Mouse (Mus musculus) layer of hippocampus, postnatal 14 days (tissue): ENCODE measurements around the gene Hoxa5. TPM values are rescaled to one million over a fixed set of nuclear protein-coding genes. Genes with fewer than 3 reads are reported as not detected.
A peak's percentile ranks its signal among the peaks of the same experiment; 100 is the strongest.

Experiments
- DNase-seq, 2 experiments: peaks; one replicate each; pipeline ENCODE4 v3.0.0; 2021 to 2022; ENCODE audit warnings: low spot score in 2 of 2, mixed read lengths in 1 of 2
- total RNA-seq, 2 experiments: library from RNA; stranded (reverse); gene quantifications; 2 replicates each; pipeline ENCODE4 v1.2.3; 2021

The Hoxa5 gene
- total RNA-seq, 2 experiments from 2014 or later, result not detected

GRCm38 (mm10) chr6:52240389-52241000 is 36.1 kb upstream of the Hoxa5 start, which contains the start of gene Hoxa10:
Gene Hoxa10, minus strand, starts transcription at chr6:52240854.
- peak in 1 of 2 experiments; percentile 60 for DNase-seq

GRCm38 (mm10) chr6:52239625-52240388 is 35.4 kb upstream of the Hoxa5 start:
- DNase-seq, result no peak

- DNase-seq, result no peak
Observed at GRCm38 (mm10) chr6:52238976-52239375, 34.6 kb upstream of the Hoxa5 start.

- no peak for DNase-seq
Observed at GRCm38 (mm10) chr6:52238155-52238545, 33.8 kb upstream of the Hoxa5 start.

- no peak for DNase-seq
Observed at GRCm38 (mm10) chr6:52237346-52238154, 33.2 kb upstream of the Hoxa5 start.

- no peak for DNase-seq
Observed at GRCm38 (mm10) chr6:52236806-52237205, 32.4 kb upstream of the Hoxa5 start.

- no peak for DNase-seq
Observed at GRCm38 (mm10) chr6:52235866-52236265, 31.5 kb upstream of the Hoxa5 start.

- DNase-seq, result no peak
Observed at GRCm38 (mm10) chr6:52235267-52235666, 30.9 kb upstream of the Hoxa5 start.

GRCm38 (mm10) chr6:52234428-52235140 is 30.2 kb upstream of the Hoxa5 start:
- DNase-seq, result no peak

GRCm38 (mm10) chr6:52233546-52234427 is 29.4 kb upstream of the Hoxa5 start:
- DNase-seq, result no peak

GRCm38 (mm10) chr6:52232984-52233545 is 28.7 kb upstream of the Hoxa5 start:
- no peak for DNase-seq

- DNase-seq, result no peak
Observed at GRCm38 (mm10) chr6:52232568-52232965, 28.2 kb upstream of the Hoxa5 start.

- no peak for DNase-seq
Observed at GRCm38 (mm10) chr6:52231885-52232567, 27.6 kb upstream of the Hoxa5 start.

- DNase-seq, result no peak
Observed at GRCm38 (mm10) chr6:52230516-52231165, 26.3 kb upstream of the Hoxa5 start, which contains the start of gene Hoxa9. Gene Hoxa9, minus strand, starts transcription at chr6:52231089.

- no peak for DNase-seq
Observed at GRCm38 (mm10) chr6:52229558-52230416, 25.4 kb upstream of the Hoxa5 start.

- no peak for DNase-seq
Observed at GRCm38 (mm10) chr6:52228475-52229465, 24.4 kb upstream of the Hoxa5 start.
